Mouse (Mus musculus) kidney, embryonic 15.5 days (tissue): ENCODE results near the gene Lck. TPM values are rescaled to one million over a fixed set of nuclear protein-coding genes. Genes with fewer than 3 reads are reported as not detected.

Experiments
- ATAC-seq: fragments of 200-750 bp; cut with Nextera tagmentation; replicated peaks from 2 replicates; pipeline ENCODE4 v1.8.0; 2017; ENCODE audit warnings: moderate TSS enrichment; ENCODE audit not compliant: low FRiP score
- H3K27ac ChIP-seq: fragments of 300-500 bp; sonication (generic); 2 replicates; pipeline ENCODE4 v1.5.1; 2015; ENCODE audit warnings: mild to moderate bottlenecking, inconsistent platforms
- H3K27me3 ChIP-seq: fragments of 300-500 bp; sonication (generic); 2 replicates; pipeline ENCODE4 v1.6.1; 2015; ENCODE audit warnings: inconsistent platforms
- H3K36me3 ChIP-seq: fragments of 300-500 bp; sonication (generic); 2 replicates; pipeline ENCODE4 v1.6.1; 2015; ENCODE audit warnings: inconsistent platforms
- H3K4me1 ChIP-seq: fragments of 300-500 bp; sonication (generic); 2 replicates; pipeline ENCODE4 v1.6.1; 2015; ENCODE audit warnings: inconsistent platforms
- H3K4me2 ChIP-seq: fragments of 300-500 bp; sonication (generic); 2 replicates; pipeline ENCODE4 v1.6.1; 2015; ENCODE audit warnings: moderate library complexity, mild to moderate bottlenecking, inconsistent platforms
- H3K4me3 ChIP-seq: fragments of 300-500 bp; sonication (generic); replicated peaks from 2 replicates; pipeline ENCODE4 v1.5.1; 2015; ENCODE audit warnings: mild to moderate bottlenecking, inconsistent platforms
- H3K9ac ChIP-seq: fragments of 300-500 bp; sonication (generic); 2 replicates; pipeline ENCODE4 v1.6.1; 2015; ENCODE audit warnings: mild to moderate bottlenecking, inconsistent platforms
- H3K9me3 ChIP-seq: fragments of 300-500 bp; sonication (generic); replicated peaks from 2 replicates; pipeline ENCODE4 v1.6.1; 2016; ENCODE audit warnings: inconsistent platforms
- WGBS: fragments of 180-500 bp; shearing (Covaris S2); methylation state at CpG from one replicate; pipeline ENCODE4 v1.1.7; 2015; ENCODE audit warnings: mixed read lengths; 5-methylcytosine and 5-hydroxymethylcytosine counted together
- polyA plus RNA-seq: library from polyadenylated mRNA; unstranded; fragments of >200 nt; fragmentation: Nextera tagmentation; extraction: Ambion mirVana; gene quantifications from 2 replicates; pipeline ENCODE4 v1.2.1, GENCODE M21; 2015

Gene Lck
- polyA plus RNA-seq, 1 experiment from 2014 or later, result 11.4 TPM

DNA sequence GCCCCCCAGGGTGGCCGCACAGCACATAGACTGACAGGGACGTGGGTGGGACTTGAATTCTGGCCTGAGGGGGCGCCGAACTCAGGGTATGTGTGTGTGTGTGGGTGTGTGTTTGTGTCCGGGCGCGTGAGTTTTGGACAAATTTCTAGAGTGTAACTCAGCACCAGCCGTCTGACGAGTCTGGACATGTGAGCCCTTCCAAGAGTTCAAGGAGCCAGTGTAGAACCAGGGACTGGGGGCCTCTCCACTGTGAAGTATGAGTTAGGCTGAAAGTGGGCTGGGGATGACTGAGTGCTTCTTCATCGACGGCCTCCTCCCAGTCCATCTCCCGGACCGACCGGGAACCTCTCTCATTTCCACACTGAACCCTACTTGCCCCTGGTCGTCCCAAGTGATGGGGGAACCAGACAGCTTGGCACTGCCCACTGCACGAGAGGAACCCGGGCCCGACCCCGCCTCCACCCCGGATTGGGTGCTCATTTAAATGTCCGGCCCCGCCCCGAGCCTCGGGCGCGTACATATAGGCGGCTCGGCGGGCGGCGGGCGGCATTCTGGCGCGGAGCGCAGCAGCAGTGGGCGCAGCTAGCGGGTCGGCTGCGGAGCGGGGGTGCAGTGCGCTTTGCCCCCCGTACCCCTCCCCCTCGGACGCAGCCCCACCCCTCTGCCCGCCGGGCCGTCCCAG, 60.2 kb downstream of the Lck start, which contains the start of gene Marcksl1:
TSS of gene Marcksl1 (plus strand) at position 496 of the 682 bp plus-strand sequence.
- Histone ChIP-seq H3K27ac (peak within 1 kb of the TSS; percentile 96), H3K4me3 (peak within 1 kb of the TSS; percentile 100), H3K27me3 (no peaks in the 10 kb centered on the region), H3K36me3 (peaks cover 33% of the 10 kb centered on the region), H3K4me1 (peaks cover 59% of the 10 kb centered on the region), H3K4me2 (peak within 1 kb of the TSS; percentile 84), H3K9ac (peak within 1 kb of the TSS; percentile 100), H3K9me3 (no peaks in the 10 kb centered on the region)
- 4% methylated on average over 47 of the region's 47 CpGs for whole genome bisulfite sequencing
- ATAC-seq, result peak; percentile 87

DNA sequence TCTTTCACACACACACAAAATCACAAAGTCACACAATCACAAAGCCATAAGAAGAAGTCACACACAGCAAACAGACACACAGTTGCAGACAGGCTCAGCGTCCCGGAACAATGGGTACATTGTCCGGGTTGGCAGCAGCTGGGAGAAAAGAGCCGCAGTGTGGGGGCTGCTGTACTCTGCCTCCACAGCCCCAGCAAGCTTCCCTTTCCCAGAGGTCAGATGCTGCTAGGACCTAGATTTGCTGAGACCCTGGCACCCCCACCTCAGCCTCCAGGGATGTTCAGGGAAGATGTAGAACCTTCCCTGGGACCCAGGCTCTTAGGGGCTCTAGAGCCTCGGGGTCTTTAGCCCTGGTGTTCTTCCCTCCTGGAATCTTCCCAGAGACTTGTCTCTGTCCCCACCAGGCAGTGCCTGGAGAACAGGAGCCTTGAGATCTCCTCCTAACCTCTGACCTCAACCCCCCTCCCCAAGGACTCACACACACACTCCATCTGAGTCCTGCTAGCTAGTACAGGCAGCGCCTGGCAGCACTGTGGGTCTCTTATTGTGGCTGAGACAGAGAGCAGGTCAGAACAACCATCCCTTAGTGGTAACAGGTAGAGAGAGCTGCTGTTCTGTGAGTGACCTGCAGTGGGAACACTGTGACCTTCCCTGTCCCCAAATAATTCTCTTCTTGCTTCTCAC, 61.9 kb downstream of the Lck start:
- no peaks in the 10 kb centered on the region for H3K27me3 ChIP-seq
- no peak for ATAC-seq
- WGBS, result 54% methylated on average over 6 of the region's 6 CpGs

DNA sequence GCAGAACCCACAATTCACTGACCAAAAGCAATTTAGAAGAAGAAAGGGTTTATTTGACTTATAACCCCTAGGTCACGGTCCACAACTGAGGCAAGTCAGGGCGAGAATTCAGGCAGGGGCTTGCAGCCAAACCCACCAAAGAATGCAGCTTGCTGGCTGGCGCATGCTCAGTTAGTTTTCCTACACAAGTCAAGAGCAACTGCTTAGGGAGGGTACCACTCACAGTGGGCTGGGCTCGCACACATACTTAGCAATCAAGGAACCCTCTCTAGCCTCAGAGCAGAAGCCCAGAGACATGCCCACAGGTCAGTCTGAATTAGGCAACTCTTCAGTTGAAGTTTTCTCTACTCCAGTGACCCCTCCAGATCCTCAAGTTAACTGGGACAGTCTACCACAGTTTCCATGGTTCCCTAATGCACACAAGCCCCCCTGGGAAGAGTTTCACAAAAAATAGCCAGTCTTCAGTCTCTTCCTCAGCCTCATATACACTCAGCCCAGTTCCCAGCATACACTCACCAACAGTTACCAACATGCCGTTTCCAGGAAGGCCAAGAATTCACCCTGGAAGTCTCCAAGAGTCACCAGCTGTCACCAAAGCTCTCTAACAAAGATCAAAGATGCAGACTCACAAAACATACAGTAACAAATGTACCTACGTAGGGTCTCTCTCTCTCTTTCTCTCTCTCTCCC, 62.6 kb downstream of the Lck start:
- Histone ChIP-seq H3K4me3 (no peak overlapping the region), H3K9me3 (no peaks in the 10 kb centered on the region), H3K36me3 (peaks cover 10% of the 10 kb centered on the region), H3K4me1 (peaks cover 46% of the 10 kb centered on the region), H3K4me2 (no peak overlapping the region), H3K27ac (no peak overlapping the region), H3K27me3 (no peaks in the 10 kb centered on the region), H3K9ac (no peak overlapping the region)
- no peak for ATAC-seq
- 61% methylated on average over 6 of the region's 6 CpGs for WGBS

More for the DNA sequence above, 61.9 kb downstream of the Lck start:
- H3K4me2 ChIP-seq, result no peak overlapping the region
- peaks cover 16% of the 10 kb centered on the region for H3K36me3 ChIP-seq
- no peak overlapping the region for H3K4me3 ChIP-seq
- H3K4me1 ChIP-seq, result peaks cover 49% of the 10 kb centered on the region
- no peaks in the 10 kb centered on the region for H3K9me3 ChIP-seq
- H3K9ac ChIP-seq, result no peak overlapping the region
- H3K27ac ChIP-seq, result 0 out of 2 replicates have a peak overlapping the region, but pooled peaks have one; percentile 1

DNA sequence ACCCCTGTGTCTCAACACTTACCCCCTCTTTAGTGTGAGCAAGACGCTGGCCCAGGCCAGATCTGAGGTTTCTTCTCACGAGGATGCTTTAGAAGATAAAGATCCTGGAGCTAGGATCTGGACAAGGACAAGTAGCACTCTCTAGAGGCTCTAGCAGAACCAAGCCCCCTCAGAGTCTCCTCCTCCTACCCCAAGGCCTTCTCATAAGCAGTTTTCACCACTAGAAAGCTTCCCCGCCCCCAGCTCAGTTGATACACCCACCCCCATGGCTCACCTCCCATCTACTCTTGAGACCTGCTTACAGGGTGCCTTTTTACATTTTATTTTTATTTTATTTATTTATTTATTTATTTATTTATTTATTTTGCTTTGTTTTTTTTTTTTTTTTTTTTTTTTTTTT, 63.8 kb downstream of the Lck start:
- Histone ChIP-seq H3K36me3 (no peaks in the 10 kb centered on the region), H3K9me3 (no peaks in the 10 kb centered on the region), H3K9ac (no peak overlapping the region), H3K4me1 (peaks cover 34% of the 10 kb centered on the region), H3K27me3 (no peaks in the 10 kb centered on the region), H3K4me3 (no peak overlapping the region), H3K27ac (0 out of 2 replicates have a peak overlapping the region, but pooled peaks have one; percentile 29), H3K4me2 (no peak overlapping the region)
- 74% methylated on average over 3 of the region's 3 CpGs for WGBS
- ATAC-seq, result no peak

DNA sequence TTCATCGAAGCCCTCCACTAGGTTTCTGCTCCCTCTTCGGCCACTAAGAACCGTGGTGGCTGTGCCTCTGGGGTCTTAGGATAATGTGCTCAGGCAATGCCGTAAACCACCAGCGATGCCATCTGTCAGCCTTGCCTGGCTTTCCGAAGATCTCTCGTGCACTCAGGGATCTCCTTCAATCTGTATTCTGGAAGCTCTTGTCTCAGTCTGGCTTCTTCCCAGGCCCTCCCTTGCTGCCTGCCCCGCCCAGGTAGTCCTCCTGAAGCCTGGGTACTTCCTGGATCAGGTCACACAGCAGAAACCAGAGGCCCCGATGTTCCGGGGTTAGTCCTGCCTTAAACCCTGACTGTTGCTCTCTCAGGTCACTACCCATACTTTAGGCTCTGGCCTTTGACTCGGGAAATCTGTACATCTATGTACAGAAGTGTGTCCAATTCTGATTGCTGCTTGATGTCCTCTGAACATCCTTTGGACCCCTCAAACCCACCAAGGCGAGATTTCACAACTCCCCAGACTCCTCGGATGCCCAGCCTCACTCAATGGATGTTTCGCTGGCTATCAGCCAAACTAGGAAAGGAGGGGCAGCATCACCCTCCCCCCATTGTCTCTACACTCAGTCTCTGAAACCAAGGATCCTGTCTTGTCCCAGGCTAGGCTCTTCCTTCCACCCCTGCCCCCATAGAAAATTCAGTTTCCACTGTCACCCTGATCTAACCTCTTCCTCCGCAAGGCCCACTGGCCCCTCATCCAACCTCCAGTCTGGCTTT, 64.4 kb downstream of the Lck start:
- H3K4me3 ChIP-seq, result no peak overlapping the region
- no peaks in the 10 kb centered on the region for H3K27me3 ChIP-seq
- WGBS, result 56% methylated on average over 15 of the region's 15 CpGs
- no peak overlapping the region for H3K4me2 ChIP-seq
- H3K9me3 ChIP-seq, result no peaks in the 10 kb centered on the region
- no peak for ATAC-seq
- 0 out of 2 replicates have a peak overlapping the region, but pooled peaks have one; percentile 29 for H3K27ac ChIP-seq
- no peak overlapping the region for H3K9ac ChIP-seq
- peaks cover 34% of the 10 kb centered on the region for H3K4me1 ChIP-seq
- no peaks in the 10 kb centered on the region for H3K36me3 ChIP-seq

DNA sequence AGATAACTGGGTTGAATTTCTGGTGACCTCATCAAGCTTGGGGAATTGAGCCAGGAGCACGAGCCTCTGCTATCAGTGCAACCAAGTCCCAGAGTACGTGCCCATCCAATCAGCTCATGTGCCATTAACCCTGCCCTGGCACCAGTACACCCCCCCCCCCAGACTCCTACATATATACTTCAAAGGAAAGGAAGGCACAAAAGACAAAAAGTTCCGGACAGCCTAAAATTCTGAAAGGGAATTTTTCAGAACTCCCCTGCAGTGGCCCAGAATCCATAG, 65.3 kb downstream of the Lck start:
- no peaks in the 10 kb centered on the region for H3K36me3 ChIP-seq
- H3K4me2 ChIP-seq, result no peak overlapping the region
- H3K9me3 ChIP-seq, result no peaks in the 10 kb centered on the region
- no peak overlapping the region for H3K27ac ChIP-seq
- ATAC-seq, result no peak
- no peaks in the 10 kb centered on the region for H3K27me3 ChIP-seq
- no peak overlapping the region for H3K4me3 ChIP-seq
- H3K4me1 ChIP-seq, result peaks cover 39% of the 10 kb centered on the region
- WGBS, result 65% methylated on average over 3 of the region's 3 CpGs
- H3K9ac ChIP-seq, result no peak overlapping the region

DNA sequence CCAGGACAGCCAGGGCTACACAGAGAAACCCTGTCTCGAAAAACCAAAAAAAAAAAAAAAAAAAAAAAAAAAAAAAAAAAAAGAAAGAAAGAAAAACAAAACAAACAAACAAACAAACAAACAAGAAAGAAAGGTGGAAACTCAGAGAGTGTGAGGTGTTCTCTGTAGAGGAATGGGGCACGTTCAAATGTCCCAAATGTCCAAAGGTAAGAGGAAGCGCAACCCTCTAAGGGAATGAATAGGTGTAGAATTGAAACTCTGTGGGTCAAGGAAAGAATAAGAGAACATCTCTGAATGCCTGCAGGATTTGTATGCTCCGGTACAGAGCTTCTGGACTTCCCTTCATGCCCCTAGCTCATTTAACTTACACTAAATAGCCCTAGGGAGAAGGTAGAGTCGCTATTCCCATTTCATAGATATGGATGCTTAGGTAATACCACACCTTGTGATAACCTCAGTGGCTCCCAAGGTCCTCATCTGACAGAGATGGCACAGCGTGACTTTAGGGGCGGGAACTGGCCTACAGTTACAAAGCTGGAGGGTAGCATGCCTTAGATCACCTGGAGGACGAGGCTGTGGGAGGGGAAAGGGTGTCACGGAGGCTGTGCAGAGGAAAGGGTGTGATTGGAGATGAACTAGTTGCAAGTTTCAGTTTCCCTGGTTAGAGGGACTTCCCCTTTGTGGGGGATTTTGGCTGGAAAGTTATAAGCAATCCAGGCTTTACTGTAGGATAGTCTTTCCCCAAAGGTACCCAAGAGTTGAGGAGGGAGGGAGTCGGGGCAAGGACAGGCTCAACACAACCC, 65.8 kb downstream of the Lck start:
- Histone ChIP-seq H3K27me3 (no peaks in the 10 kb centered on the region), H3K4me3 (no peak overlapping the region), H3K36me3 (no peaks in the 10 kb centered on the region), H3K4me1 (peaks cover 39% of the 10 kb centered on the region), H3K9ac (no peak overlapping the region), H3K9me3 (no peaks in the 10 kb centered on the region), H3K27ac (no peak overlapping the region), H3K4me2 (no peak overlapping the region)
- ATAC-seq, result no peak
- WGBS, result 69% methylated on average over 9 of the region's 10 CpGs

DNA sequence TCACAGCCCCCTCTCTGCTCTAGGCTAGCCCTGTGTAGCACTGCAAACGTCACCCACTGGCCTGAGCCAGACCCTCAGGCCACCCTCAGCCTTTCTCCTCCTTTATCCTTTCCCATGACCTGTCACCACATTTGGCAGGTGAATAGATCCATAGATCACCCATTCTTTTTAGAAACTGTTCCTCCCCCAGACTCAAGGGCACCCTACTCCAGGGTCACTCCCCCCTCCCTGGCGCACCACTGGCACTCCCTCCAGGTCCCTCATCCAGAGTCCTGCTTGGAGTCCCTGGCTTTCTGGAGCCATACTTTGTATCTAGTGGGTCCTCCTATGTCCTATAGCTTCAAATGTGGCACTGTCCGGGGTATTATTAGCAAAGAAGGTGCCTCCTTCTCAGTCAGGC, 67.9 kb downstream of the Lck start:
- Histone ChIP-seq H3K36me3 (no peaks in the 10 kb centered on the region), H3K27ac (no peak overlapping the region), H3K4me1 (peaks cover 40% of the 10 kb centered on the region), H3K9ac (no peak overlapping the region), H3K9me3 (no peaks in the 10 kb centered on the region), H3K27me3 (no peaks in the 10 kb centered on the region), H3K4me3 (no peak overlapping the region), H3K4me2 (no peak overlapping the region)
- ATAC-seq, result no peak
- WGBS, result 83% methylated on average over 3 of the region's 3 CpGs

DNA sequence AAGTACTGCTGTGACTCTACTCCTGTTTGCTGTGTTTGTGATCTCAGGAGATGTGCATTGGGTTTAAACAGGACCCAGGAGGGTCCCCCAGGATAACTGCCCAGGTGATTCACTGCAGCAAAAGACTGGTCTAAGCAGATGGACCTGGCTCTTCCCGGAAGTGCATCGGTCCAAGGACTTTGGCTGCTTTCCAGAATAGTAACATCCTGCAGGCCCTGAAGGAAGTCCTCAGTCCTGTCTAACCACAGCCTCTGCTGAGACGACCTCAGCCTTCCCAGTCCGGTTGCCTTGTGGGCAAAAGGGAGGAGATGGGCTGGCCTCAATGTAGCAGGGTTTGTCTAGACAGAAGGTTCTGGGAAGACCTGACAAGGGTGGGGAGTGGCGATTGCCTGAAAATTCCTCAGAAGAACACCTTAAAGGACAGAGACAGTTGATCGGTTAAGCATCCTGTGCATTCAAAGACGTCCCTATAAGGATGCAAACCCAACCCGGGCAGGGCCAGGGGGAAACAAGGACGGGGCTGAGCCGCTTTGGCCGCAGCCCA, 70.5 kb downstream of the Lck start:
- Histone ChIP-seq H3K4me3 (no peak overlapping the region), H3K27me3 (no peaks in the 10 kb centered on the region), H3K36me3 (no peaks in the 10 kb centered on the region), H3K4me1 (peaks cover 48% of the 10 kb centered on the region), H3K9ac (no peak overlapping the region), H3K9me3 (no peaks in the 10 kb centered on the region), H3K27ac (peak overlapping the region; percentile 29; the same call in 1 of the 2 replicates), H3K4me2 (no peak overlapping the region)
- 69% methylated on average over 11 of the region's 11 CpGs for WGBS
- ATAC-seq, result no peak

DNA sequence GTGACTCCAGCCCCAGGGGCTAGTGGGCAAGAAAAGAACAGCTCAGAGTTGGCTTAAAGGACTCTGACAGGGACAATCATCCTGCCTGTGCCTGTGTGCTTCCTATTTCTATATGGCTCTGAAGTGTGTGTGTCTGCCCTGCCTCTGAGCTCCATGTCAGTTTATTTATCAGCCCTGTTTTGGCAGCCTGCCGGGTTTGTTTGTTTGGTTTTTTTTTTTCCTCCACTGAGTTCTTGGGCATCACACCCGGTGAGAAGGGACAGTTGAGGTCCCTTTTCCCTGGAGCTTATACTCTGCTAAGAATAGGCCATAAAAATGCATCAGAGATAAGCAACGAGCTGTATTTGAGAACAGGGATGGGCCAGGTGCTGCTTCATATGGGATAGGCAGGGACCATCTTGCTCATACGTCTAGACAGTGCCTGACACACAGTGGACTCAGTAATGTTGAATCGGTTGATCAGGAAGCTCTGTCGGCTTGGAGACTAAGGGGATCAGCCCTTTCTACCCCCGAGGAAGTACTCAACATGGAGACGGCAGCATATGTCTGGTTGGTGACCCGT, 71.0 kb downstream of the Lck start:
- Histone ChIP-seq H3K9me3 (no peaks in the 10 kb centered on the region), H3K4me3 (no peak overlapping the region), H3K9ac (no peak overlapping the region), H3K27ac (peak overlapping the region; percentile 29; the same call in 1 of the 2 replicates), H3K36me3 (no peaks in the 10 kb centered on the region), H3K27me3 (no peaks in the 10 kb centered on the region), H3K4me2 (no peak overlapping the region), H3K4me1 (peaks cover 48% of the 10 kb centered on the region)
- no peak for ATAC-seq
- 55% methylated on average over 9 of the region's 9 CpGs for WGBS
